Mouse (Mus musculus): Measurements from ENCODE around the gene Gm20388.

The Gm20388 gene

GRCm38 (mm10) chr8:122962046-122962445, 3051.4 kb downstream of the Gm20388 start:
- DNase-seq (ENCODE audit: low spot score): no peak

DNA sequence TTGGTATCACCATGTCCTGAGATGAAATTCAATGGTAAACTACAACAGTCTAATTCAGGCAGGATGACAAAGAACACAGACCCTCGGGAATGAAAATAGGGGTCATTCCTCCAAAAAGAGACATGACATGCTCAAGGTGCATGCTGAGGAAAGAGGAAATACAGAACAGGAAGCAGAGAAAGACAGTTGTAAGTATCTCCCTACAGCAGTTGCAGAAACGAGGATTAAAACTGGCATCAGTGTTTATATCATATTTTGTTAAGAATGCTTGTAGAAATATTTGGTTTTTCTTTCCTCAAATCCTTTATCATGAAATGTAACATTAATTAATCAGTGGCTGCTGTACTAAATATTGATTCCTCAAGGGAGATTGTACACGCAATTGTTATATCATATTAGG, 3056.0 kb downstream of the Gm20388 start:
- no peak for DNase-seq (ENCODE audit: low spot score)

- no peak for DNase-seq (ENCODE audit: low spot score)
These were observed 3057.5 kb downstream of the Gm20388 start for GRCm38 (mm10) chr8:122968145-122968544.

DNA sequence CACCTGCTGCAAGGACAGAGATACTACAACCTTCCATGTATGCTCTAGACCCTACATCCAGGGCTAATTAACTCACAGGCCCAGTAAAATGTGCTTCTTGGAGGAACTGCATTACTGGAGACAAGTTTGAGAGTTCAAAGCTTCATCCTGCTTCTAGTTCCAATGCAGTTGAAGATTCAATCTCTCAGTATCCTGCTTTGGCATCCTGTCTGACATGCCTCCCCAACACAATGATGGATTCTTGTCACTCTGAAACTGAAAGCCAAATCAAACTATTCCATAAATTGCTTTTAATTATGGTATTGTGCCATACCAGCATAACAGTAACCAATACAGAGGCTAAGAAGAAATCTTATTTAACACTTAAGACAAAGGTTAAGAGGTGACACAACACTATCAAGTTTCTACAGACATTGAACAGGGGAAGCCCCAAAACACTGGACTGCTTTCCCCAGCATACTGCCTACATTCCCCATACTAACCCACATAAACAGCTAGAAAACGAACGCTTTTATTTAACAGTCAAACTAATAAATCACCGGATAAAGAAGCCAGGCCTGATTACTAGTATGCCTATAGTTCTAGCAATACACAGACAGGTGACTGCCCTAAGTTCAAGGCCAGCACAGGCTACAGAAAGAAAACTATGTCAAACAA, 3059.5 kb downstream of the Gm20388 start:
- no peak for DNase-seq (ENCODE audit: low spot score)

DNA sequence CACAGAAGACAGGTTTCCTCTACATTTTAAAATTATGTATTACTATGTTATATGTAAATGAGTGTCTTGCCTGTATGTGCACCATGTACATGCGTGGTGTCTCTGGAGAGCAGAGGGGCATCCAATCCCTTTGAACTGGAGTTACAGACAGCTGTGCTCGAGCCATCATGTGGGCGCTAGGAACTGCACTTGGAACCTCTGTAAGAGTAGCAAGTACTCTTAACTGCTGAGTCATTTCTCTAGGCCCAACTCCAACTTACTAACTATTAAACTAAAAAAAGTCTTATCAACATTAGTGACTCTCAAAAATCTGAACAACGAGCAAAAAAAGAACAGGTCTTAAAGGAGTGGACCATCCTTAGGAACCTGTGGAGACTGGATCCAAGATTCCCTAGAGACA, 3065.4 kb downstream of the Gm20388 start:
- DNase-seq (ENCODE audit: low spot score): no peak

DNA sequence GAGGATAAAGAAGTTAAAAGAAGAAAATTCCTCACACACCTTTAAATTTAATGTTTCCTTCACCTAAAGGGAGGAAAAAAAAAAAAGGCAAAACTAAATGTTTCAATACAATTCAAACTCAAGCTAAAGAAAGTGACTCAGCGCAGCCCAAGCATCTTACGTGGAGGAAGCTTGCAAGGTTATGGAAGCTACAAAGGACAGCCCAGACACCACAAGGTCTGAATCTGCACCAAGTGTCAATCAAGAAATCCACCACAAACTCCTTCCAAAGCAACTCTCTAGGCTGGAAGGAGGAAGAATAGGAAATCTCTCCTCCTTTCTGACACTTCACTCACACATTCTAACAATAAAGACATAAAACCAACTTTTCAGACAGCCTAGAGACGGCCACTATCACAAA, 3068.8 kb downstream of the Gm20388 start:
- DNase-seq (ENCODE audit: low spot score): no peak

GRCm38 (mm10) chr8:122979865-122980509, 3069.3 kb downstream of the Gm20388 start:
- DNase-seq (ENCODE audit: low spot score): no peak

GRCm38 (mm10) chr8:122981646-122982045, 3071.0 kb downstream of the Gm20388 start:
- DNase-seq (ENCODE audit: low spot score): no peak

DNA sequence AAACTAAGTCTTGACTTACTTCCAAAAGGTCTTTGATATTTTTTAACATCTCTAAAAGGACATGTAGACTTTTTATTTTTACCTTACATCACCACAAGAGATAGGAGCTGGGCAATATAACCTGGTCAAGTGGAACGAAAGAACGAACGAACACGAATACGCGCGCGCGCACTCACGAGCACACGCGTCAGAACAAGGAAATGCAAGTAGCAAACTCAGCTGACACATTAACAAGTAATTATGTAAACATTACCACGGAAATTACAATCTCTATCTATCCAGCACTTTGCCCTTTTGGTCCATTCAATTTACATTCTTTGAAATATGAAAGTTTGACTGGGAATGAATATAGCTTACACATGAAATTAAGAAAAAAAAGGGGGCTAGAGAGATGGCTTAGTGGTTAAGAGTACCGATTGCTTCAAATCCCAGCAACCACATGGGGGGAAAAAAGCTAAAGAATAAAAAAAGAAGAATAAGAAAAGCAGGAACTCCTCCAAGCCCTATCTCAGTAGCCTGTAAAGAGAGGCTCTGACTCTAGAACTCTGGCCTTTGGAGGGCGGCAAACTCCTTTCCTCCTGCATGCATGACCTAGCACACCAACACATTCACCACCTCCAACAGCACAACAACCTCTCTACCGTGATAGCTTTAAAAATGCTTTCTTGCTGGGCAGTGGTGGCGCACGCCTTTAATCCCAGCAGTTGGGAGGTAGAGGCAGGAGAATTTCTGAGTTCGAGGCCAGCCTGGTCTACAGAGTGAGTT, 3072.7 kb downstream of the Gm20388 start:
- DNase-seq (ENCODE audit: low spot score): no peak

- DNase-seq (ENCODE audit: low spot score): no peak
These were observed 3073.5 kb downstream of the Gm20388 start for GRCm38 (mm10) chr8:122984175-122984574.

DNA sequence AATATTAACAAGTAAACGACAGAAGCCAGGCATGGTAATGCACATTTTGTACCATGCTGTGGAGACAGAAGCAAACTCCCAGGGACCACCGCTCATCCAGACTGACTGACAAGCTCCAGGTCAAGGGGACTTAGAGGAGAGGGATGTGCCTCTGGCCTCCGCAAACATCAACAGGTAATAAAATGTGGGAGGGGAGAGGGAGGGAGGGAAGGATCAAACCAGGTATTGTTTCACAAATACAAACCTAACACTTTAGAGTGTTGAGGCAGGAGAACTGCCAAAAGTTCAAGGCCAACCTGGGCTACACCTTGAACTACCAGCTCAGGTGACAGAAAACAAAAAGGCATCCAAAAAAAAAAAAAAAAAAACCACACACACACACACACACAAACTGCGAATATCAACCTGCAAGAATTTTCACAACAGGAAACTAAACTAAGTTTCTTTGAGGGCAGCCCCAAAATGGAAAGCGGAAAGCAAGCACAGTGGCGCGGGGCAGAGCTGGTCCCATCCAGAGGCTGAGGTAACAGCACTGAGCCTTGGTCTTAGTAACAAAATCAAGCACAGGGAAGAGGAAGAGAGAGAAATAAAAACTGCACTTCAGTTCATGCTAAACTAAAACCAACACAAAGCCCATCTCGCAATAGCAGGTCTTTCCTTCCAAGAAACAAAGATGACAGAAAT, 3076.0 kb downstream of the Gm20388 start:
- DNase-seq (ENCODE audit: low spot score): no peak

DNA sequence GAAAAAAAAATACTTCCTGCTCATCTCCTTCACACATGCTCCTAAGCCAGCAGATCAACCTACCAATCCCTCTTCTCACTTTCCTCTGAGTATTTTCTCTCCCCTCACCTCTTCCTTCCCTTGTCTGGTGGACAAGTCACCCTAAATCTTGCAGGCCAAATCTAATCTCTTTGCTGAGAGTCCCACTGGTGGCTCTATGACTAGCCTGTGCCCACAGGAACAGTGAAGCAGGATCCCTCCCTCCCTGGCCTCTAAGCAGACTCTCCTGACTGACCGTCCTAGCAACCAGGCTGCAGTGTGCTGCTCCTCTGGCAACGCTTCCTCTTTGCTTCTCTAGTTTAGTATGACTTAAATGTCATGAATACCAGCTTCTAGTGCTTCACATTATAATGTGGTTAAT, 3076.6 kb downstream of the Gm20388 start:
- no peak for DNase-seq (ENCODE audit: low spot score)

- no peak for DNase-seq (ENCODE audit: low spot score)
These were observed 3078.3 kb downstream of the Gm20388 start for GRCm38 (mm10) chr8:122988955-122989354.

DNA sequence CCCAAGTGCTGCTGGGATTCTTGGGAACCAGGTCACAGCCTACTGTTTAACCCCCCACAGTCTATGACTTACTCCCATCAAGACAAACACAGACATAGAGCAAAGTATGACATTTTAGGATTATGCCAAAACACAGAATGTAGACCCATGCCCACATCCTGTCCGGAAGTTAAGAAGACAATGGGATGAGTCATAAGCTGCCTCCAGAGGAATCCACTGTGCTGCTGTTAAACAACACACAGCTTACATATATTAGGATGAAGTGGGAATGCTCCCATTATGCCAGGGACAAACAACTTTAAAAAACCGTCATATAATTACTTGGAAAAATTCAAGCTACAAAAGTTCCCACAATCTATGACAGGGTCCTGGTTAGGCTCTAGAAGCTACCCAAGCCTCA, 3079.3 kb downstream of the Gm20388 start:
- DNase-seq (ENCODE audit: low spot score): no peak

DNA sequence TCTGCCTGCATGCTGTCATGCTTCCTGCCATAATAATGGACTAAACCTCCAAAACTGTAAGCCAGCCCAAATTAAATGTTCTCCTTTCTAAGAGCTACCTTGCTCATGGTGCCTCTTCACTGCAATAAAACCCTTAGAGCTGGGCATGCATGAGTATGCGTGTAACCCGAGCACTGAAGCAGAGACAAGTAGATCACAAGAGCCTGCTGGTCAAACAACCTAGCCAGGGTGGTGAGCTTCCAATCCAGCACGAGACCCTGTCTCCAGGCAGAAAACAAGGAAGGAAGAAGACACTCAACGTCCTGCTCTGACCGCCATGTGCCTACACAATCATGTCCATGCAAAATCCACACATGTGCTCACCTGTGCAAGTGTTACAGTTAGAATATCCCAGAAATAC, 3080.7 kb downstream of the Gm20388 start:
- DNase-seq (ENCODE audit: low spot score): no peak

- no peak for DNase-seq (ENCODE audit: low spot score)
These were observed 3081.7 kb downstream of the Gm20388 start for GRCm38 (mm10) chr8:122992296-122992695.

DNA sequence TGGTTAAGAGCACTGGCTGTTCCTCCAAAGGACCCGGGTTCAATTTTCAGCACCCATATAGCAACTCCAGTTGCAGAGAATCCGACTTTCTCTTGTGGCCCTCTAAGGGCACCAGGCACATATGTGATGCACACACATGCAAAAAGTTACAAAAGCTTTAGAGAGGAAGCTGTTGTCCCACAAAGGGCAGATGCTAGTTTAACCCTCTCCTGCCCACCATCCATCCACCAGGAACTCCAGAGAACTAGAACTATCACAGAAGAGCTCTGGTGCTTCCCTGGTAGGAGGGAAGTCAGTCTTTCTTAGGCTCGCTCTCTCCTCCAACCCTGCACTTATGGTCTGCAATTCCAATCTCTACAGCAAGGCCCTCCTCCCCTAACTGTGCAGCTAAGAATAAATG, 3082.4 kb downstream of the Gm20388 start:
- no peak for DNase-seq (ENCODE audit: low spot score)

- DNase-seq (ENCODE audit: low spot score): no peak
These were observed 3083.1 kb downstream of the Gm20388 start for GRCm38 (mm10) chr8:122993740-122994139.

DNA sequence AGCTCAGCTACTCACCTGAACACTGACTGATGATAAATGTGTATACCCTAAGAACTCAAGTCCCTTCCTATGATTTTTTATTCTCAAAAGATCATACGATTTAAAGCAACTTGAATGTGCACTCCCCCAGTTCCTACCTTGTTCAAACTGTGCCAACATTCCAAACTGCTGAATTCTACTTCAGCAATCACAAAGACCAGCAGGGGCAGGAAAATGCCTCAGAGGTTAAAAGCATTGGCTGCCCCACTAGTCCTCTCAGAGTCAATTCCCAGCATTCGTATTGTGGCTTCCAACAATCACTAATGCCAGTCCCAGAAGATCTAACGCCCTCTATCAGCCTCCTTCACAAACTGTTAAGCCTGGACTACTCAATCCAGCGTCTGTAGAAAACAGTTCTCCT, 3087.3 kb downstream of the Gm20388 start:
- DNase-seq (ENCODE audit: low spot score): no peak

DNA sequence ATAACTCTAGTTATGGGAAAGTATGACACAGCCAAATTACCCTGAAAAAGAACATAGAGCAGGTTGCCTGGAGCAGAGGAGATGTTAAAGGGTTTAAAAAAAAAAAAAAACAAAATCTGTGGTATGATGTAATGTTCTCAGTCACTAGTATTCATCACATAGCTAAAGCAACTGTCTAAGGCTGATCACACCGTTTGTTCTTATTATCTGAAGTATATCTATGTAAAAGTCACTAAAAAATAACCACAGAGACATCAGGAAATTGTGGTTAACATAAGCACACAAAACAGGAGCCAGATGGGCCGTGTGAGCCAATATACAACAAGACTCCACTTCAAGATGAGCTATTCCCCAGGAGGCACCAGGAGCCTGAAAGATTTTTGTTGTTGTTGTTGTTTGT, 3089.7 kb downstream of the Gm20388 start:
- DNase-seq (ENCODE audit: low spot score): no peak

DNA sequence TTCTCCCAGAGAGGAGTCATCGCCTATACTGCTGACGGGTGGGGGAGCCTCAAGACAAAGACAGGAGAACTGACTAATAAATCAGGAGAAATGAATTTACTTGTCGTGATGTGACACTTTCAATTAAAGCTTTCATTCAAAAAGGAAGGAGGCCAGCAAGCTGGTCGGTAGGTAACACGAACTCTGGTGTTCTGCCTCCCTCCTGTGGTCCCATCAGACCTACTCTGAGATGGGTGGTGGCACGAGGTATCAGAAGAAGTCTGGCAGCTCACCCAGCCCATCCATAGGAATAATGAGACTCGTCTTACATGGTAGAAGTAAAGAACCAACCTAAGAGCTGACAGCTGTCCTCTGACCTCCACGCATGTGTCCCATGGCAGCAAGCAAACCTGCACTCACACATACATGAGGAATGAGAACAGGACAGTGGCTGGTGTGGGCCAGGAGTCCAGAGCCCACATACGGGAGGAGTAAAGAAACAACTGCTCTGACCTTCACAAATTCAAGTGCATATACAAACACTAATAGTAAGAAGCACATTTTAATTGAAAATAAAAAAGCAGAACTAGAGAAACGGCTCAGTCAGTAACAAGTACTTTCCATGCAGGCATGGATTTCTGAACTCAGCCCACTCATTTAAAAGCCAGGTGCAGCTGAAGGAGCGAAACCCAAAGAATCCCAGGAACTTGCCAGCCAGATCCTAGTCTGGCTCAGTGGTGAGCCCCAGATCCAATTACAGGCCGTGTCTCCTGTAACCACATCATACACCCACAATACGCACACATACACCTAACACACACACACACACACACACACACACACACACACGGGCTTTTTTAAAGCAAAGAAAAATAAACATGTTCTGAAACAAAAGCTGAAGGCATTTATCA, 3093.6 kb downstream of the Gm20388 start:
- no peak for DNase-seq (ENCODE audit: low spot score)

DNA sequence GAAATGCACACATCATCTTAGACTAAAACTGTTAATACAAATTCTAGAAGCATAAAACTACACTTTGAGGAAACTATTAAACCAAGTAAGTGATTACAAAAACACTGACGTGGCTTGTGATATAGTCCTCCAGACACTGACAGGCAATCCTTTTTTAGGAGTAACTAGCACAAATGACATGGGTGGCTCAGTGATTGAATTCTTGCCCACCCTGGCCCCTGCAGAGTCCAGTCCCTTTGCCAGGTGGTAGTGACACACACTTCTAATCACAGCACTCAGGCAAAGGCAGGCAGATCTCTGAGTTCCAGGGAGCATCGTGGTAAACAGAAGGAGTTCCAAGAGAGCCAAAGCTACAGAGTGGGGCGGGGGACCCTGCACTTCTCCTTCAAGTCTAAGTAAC, 3094.7 kb downstream of the Gm20388 start:
- no peak for DNase-seq (ENCODE audit: low spot score)

Measured in ovary, postnatal 14 days (tissue).